22 mouse cellular contexts compared by ENCODE assay signal in genomic region chr7:122476697-122477096, GRCm38 (mm10).
A peak's percentile ranks its signal among the peaks of the same experiment; 100 is the strongest.
DNase-seq lines count a peak whose midpoint lies in the region; ATAC-seq lines count a peak whose summit lies in the region.
"Had no signal": no experiment of that assay in that cellular context is flagged by ENCODE, and none has a peak within 500 bp of the region (broad histone marks: within the 10 kb centered on the region; RNA-seq: fewer than 3 reads in every experiment).

No protein-coding gene starts in this region.

- no peaks in the 10 kb centered on the region for H3K27me3 ChIP-seq in midbrain, embryonic 10.5 days (ENCODE audit: low read depth, poor library complexity, severe bottlenecking)
- H3K27me3 ChIP-seq in midbrain, embryonic 16.5 days (ENCODE audit: control insufficient read depth, insufficient read depth, low read depth, low read length) = no peaks in the 10 kb centered on the region
- no peaks in the 10 kb centered on the region for H3K27me3 ChIP-seq in hindbrain, embryonic 16.5 days (replicated peaks; ENCODE audit: control insufficient read depth, insufficient read depth, low read length)
- H3K27me3 ChIP-seq in limb, embryonic 10.5 days (ENCODE audit: low read depth, poor library complexity, severe bottlenecking) = peaks cover 16% of the 10 kb centered on the region; the same call in 1 of the 2 replicates
- H3K27me3 ChIP-seq: neural tube, embryonic 13.5 days had no signal

- H3K9ac ChIP-seq in midbrain, embryonic 16.5 days (ENCODE audit: low read depth, low read length) = no peak overlapping the region
- H3K9ac ChIP-seq in hindbrain, embryonic 16.5 days (ENCODE audit: low read depth, low read length) = no peak overlapping the region
- H3K9ac ChIP-seq: neural tube, embryonic 13.5 days had no signal

- peak overlapping the region; percentile 82; the same call in 1 of the 2 replicates for H3K27ac ChIP-seq in midbrain, embryonic 10.5 days (replicated peaks)
- no peak overlapping the region for H3K27ac ChIP-seq in midbrain, embryonic 16.5 days (ENCODE audit: low read length)
- H3K27ac ChIP-seq in hindbrain, embryonic 16.5 days (ENCODE audit: low read depth, low read length) = no peak overlapping the region
- H3K27ac ChIP-seq in limb, embryonic 10.5 days = no peak overlapping the region
- H3K27ac ChIP-seq: embryonic facial prominence, embryonic 10.5 days; left cerebral cortex, adult 2 months had no signal

- peaks cover 7% of the 10 kb centered on the region; the same call in 1 of the 2 replicates for H3K9me3 ChIP-seq in midbrain, embryonic 10.5 days (replicated peaks)
- H3K9me3 ChIP-seq in midbrain, embryonic 16.5 days (replicated peaks; ENCODE audit: control insufficient read depth, low read length, poor library complexity, severe bottlenecking) = peaks cover 6% of the 10 kb centered on the region; the same call in 1 of the 2 replicates
- H3K9me3 ChIP-seq in hindbrain, embryonic 16.5 days (ENCODE audit: control insufficient read depth, low read length) = peaks cover 4% of the 10 kb centered on the region
- 0 out of 2 replicates have a peak, but pooled peaks cover 7% of the 10 kb centered on the region for H3K9me3 ChIP-seq in limb, embryonic 10.5 days (replicated peaks)

- H3K4me3 ChIP-seq in midbrain, embryonic 10.5 days = no peak overlapping the region
- H3K4me3 ChIP-seq in midbrain, embryonic 16.5 days (ENCODE audit: low read depth, low read length) = no peak overlapping the region
- no peak overlapping the region for H3K4me3 ChIP-seq in hindbrain, embryonic 16.5 days (ENCODE audit: low read length)
- no peak overlapping the region for H3K4me3 ChIP-seq in limb, embryonic 10.5 days
- H3K4me3 ChIP-seq: embryonic facial prominence, embryonic 10.5 days; left cerebral cortex, adult 2 months; neural tube, embryonic 13.5 days had no signal

- no peak overlapping the region for H3K4me2 ChIP-seq in midbrain, embryonic 16.5 days (ENCODE audit: low read length)
- no peak overlapping the region for H3K4me2 ChIP-seq in hindbrain, embryonic 16.5 days (ENCODE audit: low read length)
- H3K4me2 ChIP-seq: heart, embryonic 11.5 days; liver, embryonic 11.5 days; neural tube, embryonic 13.5 days had no signal

- 82% methylated on average over 6 of the region's 6 CpGs for WGBS in midbrain, embryonic 10.5 days
- WGBS in midbrain, embryonic 16.5 days = 71% methylated on average over 6 of the region's 6 CpGs
- 54% methylated on average over 6 of the region's 6 CpGs for WGBS in hindbrain, embryonic 16.5 days
- 85% methylated on average over 6 of the region's 6 CpGs for WGBS in limb, embryonic 10.5 days

- ATAC-seq in midbrain, embryonic 16.5 days = no peak
- 0 out of 2 replicates have a peak, but pooled peaks have one; percentile 13 for ATAC-seq in hindbrain, embryonic 16.5 days
- ATAC-seq: activated CD4-positive, CD25-positive, alpha-beta regulatory T cell, adult 4 months; CD4-positive, CD25-positive, alpha-beta regulatory T cell, adult 4 months had no signal

- H3K4me1 ChIP-seq in midbrain, embryonic 10.5 days = peaks cover 33% of the 10 kb centered on the region
- H3K4me1 ChIP-seq in midbrain, embryonic 16.5 days (ENCODE audit: control insufficient read depth, insufficient read depth, low read length) = peaks cover 27% of the 10 kb centered on the region
- peaks cover 12% of the 10 kb centered on the region for H3K4me1 ChIP-seq in hindbrain, embryonic 16.5 days (ENCODE audit: control insufficient read depth, insufficient read depth, low read depth, low read length)
- 0 out of 2 replicates have a peak, but pooled peaks cover 5% of the 10 kb centered on the region for H3K4me1 ChIP-seq in limb, embryonic 10.5 days

- H3K36me3 ChIP-seq in midbrain, embryonic 10.5 days = no peaks in the 10 kb centered on the region
- H3K36me3 ChIP-seq in midbrain, embryonic 16.5 days (ENCODE audit: control insufficient read depth, insufficient read depth, low read length) = peaks cover 3% of the 10 kb centered on the region; the same call in 1 of the 2 replicates
- no peaks in the 10 kb centered on the region for H3K36me3 ChIP-seq in hindbrain, embryonic 16.5 days (ENCODE audit: control insufficient read depth, insufficient read depth, low read length)
- no peaks in the 10 kb centered on the region for H3K36me3 ChIP-seq in limb, embryonic 10.5 days
- H3K36me3 ChIP-seq: embryonic facial prominence, embryonic 10.5 days; neural tube, embryonic 13.5 days had no signal

- peak; percentile 50 for DNase-seq in cerebellum, adult 11-12 months
- DNase-seq in cerebellum, postnatal 4 days (ENCODE audit: low spot score in 2 of 2) = no peak
- no peak for DNase-seq in midbrain, embryonic 10.5 days (ENCODE audit: low spot score)
- no peak for DNase-seq in limb, embryonic 10.5 days (ENCODE audit: low spot score)
- no peak for DNase-seq in kidney, postnatal 36 days
- DNase-seq: adrenal gland, postnatal 14 days; heart, postnatal 10 days; kidney, adult 8-10 months; kidney, postnatal 4 days; layer of hippocampus, adult 9-11 months; lung, adult 18-20 months; lung, postnatal 14 days; thymus, postnatal 14 days had no signal
